Mouse (Mus musculus) forebrain, embryonic 11.5 days (tissue): ENCODE measurements around the gene Atn1. TPM values are rescaled to one million over a fixed set of nuclear protein-coding genes. Genes with fewer than 3 reads are reported as not detected.

Experiments used
- ATAC-seq: fragments of 200-750 bp; cut with Nextera tagmentation; replicated peaks from 2 replicates; pipeline ENCODE4 v1.8.0; 2017; ENCODE audit warnings: moderate TSS enrichment; ENCODE audit not compliant: low FRiP score
- DNase-seq: peaks from one replicate; pipeline ENCODE4 v3.0.0-alpha.2; 2017; ENCODE audit warnings: low spot score
- H3K27ac ChIP-seq: fragments of 300-500 bp; sonication (generic); 2 replicates; pipeline ENCODE4 v1.5.1; 2014; ENCODE audit warnings: low read depth, low read length
- H3K27me3 ChIP-seq: fragments of 300-500 bp; sonication (generic); 2 replicates; pipeline ENCODE4 v1.6.1; 2014; ENCODE audit warnings: mild to moderate bottlenecking, low read length, mixed read lengths; ENCODE audit not compliant: control insufficient read depth, insufficient read depth
- H3K36me3 ChIP-seq: fragments of 300-500 bp; sonication (generic); 2 replicates; pipeline ENCODE4 v1.6.1; 2014; ENCODE audit warnings: mild to moderate bottlenecking, low read length, moderate library complexity, mixed read lengths; ENCODE audit not compliant: control insufficient read depth, insufficient read depth
- H3K4me1 ChIP-seq: fragments of 300-500 bp; sonication (generic); replicated peaks from 2 replicates; pipeline ENCODE4 v1.6.1; 2014; ENCODE audit warnings: low read length, mixed read lengths; ENCODE audit not compliant: control insufficient read depth, insufficient read depth
- H3K4me2 ChIP-seq: fragments of 300-500 bp; sonication (generic); 2 replicates; pipeline ENCODE4 v1.6.1; 2014; ENCODE audit warnings: low read depth, mild to moderate bottlenecking, low read length, moderate library complexity, mixed read lengths; ENCODE audit not compliant: severe bottlenecking
- H3K4me3 ChIP-seq: fragments of 300-500 bp; sonication (generic); 2 replicates; pipeline ENCODE4 v1.5.1; 2014; ENCODE audit warnings: low read depth, low read length
- H3K9ac ChIP-seq: fragments of 300-500 bp; sonication (generic); 2 replicates; pipeline ENCODE4 v1.6.1; 2014; ENCODE audit warnings: low read length
- H3K9me3 ChIP-seq: fragments of 300-500 bp; sonication (generic); 2 replicates; pipeline ENCODE4 v1.6.1; 2016; ENCODE audit warnings: low read length, mixed read lengths; ENCODE audit not compliant: control insufficient read depth
- WGBS: fragments of 180-500 bp; shearing (Covaris S2); extraction: QIAGEN DNeasy Blood & Tissue Kit; methylation state at CpG from one replicate; pipeline ENCODE4 v1.1.7; 2014; 5-methylcytosine and 5-hydroxymethylcytosine counted together
- microRNA counts: library from miRNA; unstranded; fragments of <30 nt; microRNA quantifications from one replicate; lab custom pipeline; 2015
- microRNA-seq: library from miRNA; unstranded; fragments of <30 nt; microRNA quantifications from one replicate; pipeline ENCODE4, GENCODE M21; 2016; ENCODE audit not compliant: insufficient number of aligned reads
- polyA plus RNA-seq: library from polyadenylated mRNA; unstranded; fragments of >200 nt; fragmentation: Nextera tagmentation; extraction: Ambion mirVana; gene quantifications from 2 replicates; pipeline ENCODE4 v1.2.1, GENCODE M21; 2014

Gene Atn1
- polyA plus RNA-seq, 1 experiment from 2014 or later: 13.9 TPM

- Histone ChIP-seq H3K4me1 (no peaks in the 10 kb centered on the region), H3K9me3 (no peaks in the 10 kb centered on the region), H3K27me3 (no peaks in the 10 kb centered on the region), H3K27ac (no peak overlapping the region), H3K4me3 (no peak overlapping the region), H3K4me2 (no peak overlapping the region), H3K36me3 (no peaks in the 10 kb centered on the region), H3K9ac (no peak overlapping the region)
- WGBS: 87% methylated on average over 15 of the region's 15 CpGs
- DNase-seq: no peak
- no peak for ATAC-seq
Measured at GRCm38 (mm10) chr6:124694166-124694955, 62.0 kb downstream of the Atn1 start.

GRCm38 (mm10) chr6:124693243-124693981, 62.9 kb downstream of the Atn1 start:
- H3K9me3 ChIP-seq: no peaks in the 10 kb centered on the region
- H3K9ac ChIP-seq: no peak overlapping the region
- no peak overlapping the region for H3K4me2 ChIP-seq
- no peaks in the 10 kb centered on the region for H3K36me3 ChIP-seq
- DNase-seq (no peak), ATAC-seq (no peak)
- no peak overlapping the region for H3K4me3 ChIP-seq
- no peak overlapping the region for H3K27ac ChIP-seq
- H3K27me3 ChIP-seq: no peaks in the 10 kb centered on the region
- WGBS: 83% methylated on average over 15 of the region's 15 CpGs
- no peaks in the 10 kb centered on the region for H3K4me1 ChIP-seq

MicroRNA genes within 50 kb of the gene (microRNA counts, 519-probe panel; counts per million panel counts)
- microRNA mmu-miR-141 (lab: Ali Mortazavi, UCI) (31.2 counts per million), microRNA mmu-miR-200c (lab: Ali Mortazavi, UCI) (3,795 counts per million, percentile 25 among the panel's probes with 10 or more counts)

Small RNA genes lying within 50 kb of the gene (microRNA-seq; reads per million reads assigned to microRNA genes)
- 145 reads per million, percentile 40 among the genes with 10 or more reads in this experiment for gene Mir141
- 1,163 reads per million, percentile 69 among the genes with 10 or more reads in this experiment for gene Mir200c

Other genes starting within 250 kb of the Atn1 start
- gene C1ra, start 244.1 kb downstream of the Atn1 start, polyA plus RNA-seq: 0.08 and 0.35 TPM in 2 replicates
- gene C1s1, start 214.2 kb downstream of the Atn1 start, polyA plus RNA-seq: 0.33 TPM in 1 of 2 replicates, not detected in the other
- gene C1rb, start 186.2 kb downstream of the Atn1 start, polyA plus RNA-seq: not detected in 2 replicates
- gene C1s2, start 120.4 kb downstream of the Atn1 start, polyA plus RNA-seq: not detected in 2 replicates
- 34.3 and 35.5 TPM in 2 replicates for gene Lpcat3, start 93.5 kb downstream of the Atn1 start, polyA plus RNA-seq
- 227 and 228 TPM in 2 replicates for gene Emg1, start 44.3 kb downstream of the Atn1 start, polyA plus RNA-seq
- gene Phb2, start 44.2 kb downstream of the Atn1 start, polyA plus RNA-seq: 376 and 404 TPM in 2 replicates
- gene Ptpn6, start 17.8 kb downstream of the Atn1 start, polyA plus RNA-seq: 4.8 and 4.9 TPM in 2 replicates
- 509 and 514 TPM in 2 replicates for gene Grcc10, start 15.2 kb downstream of the Atn1 start, polyA plus RNA-seq
- not detected in 2 replicates for gene Gm45234, start 503 bp downstream of the Atn1 start, polyA plus RNA-seq
- 5.8 and 6.0 TPM in 2 replicates for gene Eno2, start 13.1 kb upstream of the Atn1 start, polyA plus RNA-seq
- gene Lrrc23, start 23.2 kb upstream of the Atn1 start, polyA plus RNA-seq: 4.5 and 6.8 TPM in 2 replicates
- gene Spsb2, start 52.1 kb upstream of the Atn1 start, polyA plus RNA-seq: 7.5 and 8.4 TPM in 2 replicates
- gene Tpi1, start 57.8 kb upstream of the Atn1 start, polyA plus RNA-seq: 875 and 885 TPM in 2 replicates
- gene Usp5, start 73.0 kb upstream of the Atn1 start, polyA plus RNA-seq: 182 and 184 TPM in 2 replicates
- 276 and 307 TPM in 2 replicates for gene Cdca3, start 73.0 kb upstream of the Atn1 start, polyA plus RNA-seq
- gene Gnb3, start 83.8 kb upstream of the Atn1 start, polyA plus RNA-seq: 0.71 and 1.1 TPM in 2 replicates
- gene P3h3, start 101.2 kb upstream of the Atn1 start, polyA plus RNA-seq: 17.3 and 17.8 TPM in 2 replicates
- gene Gpr162, start 107.5 kb upstream of the Atn1 start, polyA plus RNA-seq: 2.7 and 2.8 TPM in 2 replicates
- not detected in 2 replicates for gene Cd4, start 131.7 kb upstream of the Atn1 start, polyA plus RNA-seq
- gene Lag3, start 155.2 kb upstream of the Atn1 start, polyA plus RNA-seq: 2.3 and 2.5 TPM in 2 replicates
- gene Ptms, start 163.6 kb upstream of the Atn1 start, polyA plus RNA-seq: 369 and 455 TPM in 2 replicates
- 450 and 480 TPM in 2 replicates for gene Mlf2, start 174.9 kb upstream of the Atn1 start, polyA plus RNA-seq
- 111 and 122 TPM in 2 replicates for gene Cops7a, start 209.0 kb upstream of the Atn1 start, polyA plus RNA-seq
- gene Pianp, start 240.2 kb upstream of the Atn1 start, polyA plus RNA-seq: 2.5 TPM in 2 replicates